Mouse (Mus musculus): Measurements from ENCODE around the gene Ubald1.

- TF ChIP-seq POLR2A (IDR thresholded peaks at IDR 0.05; ENCODE audit: borderline replicate concordance, low read depth, low read length) (no peak), CTCF (IDR thresholded peaks at IDR 0.05; ENCODE audit: low read depth, low read length) (no peak)
Observed at GRCm38 (mm10) chr16:4907386-4907785, 27.3 kb upstream of the Ubald1 start.

All from bone marrow macrophage, adult 2 months (primary cell).